Mouse (Mus musculus): ENCODE measurements at regions not wholly inside any gene's neighbourhood (a gene's known extent, or its start where the extent isn't known, plus 50 kb on each side); places are given as distances from the start of the nearest gene placed in this dataset.

DNA sequence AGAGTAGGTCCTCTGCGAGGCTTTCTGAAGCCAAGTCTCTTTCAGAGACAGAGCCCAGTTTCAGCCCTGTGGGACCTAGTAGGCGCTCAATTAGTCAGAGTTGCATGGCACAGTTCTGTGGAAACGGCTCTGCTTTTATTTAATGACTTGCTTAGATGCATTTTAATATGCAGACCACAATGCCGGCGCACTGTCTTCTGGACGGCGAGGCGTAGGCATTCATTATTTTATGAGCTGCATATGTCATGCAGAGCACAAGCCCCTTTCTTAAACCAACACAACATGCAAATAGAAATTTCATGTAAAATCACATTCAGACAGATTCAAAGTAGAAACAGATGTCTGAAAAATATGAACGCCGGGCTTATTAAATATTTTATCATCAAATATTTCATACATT is 140.8 kb upstream of the Zfp618 start:
- no peak for TF ChIP-seq POLR2A (IDR thresholded peaks at IDR 0.05; ENCODE audit: low read depth, low read length)
- TF ChIP-seq CTCF (IDR thresholded peaks at IDR 0.05; ENCODE audit: extremely low read depth, insufficient read length, insufficient replicate concordance, low read depth, low read length), result no peak

Data from small intestine, adult 2 months (tissue).